Mouse (Mus musculus) heart, postnatal 0 days (tissue): ENCODE data around the gene Epha8.

Source experiments
- CTCF ChIP-seq: IDR thresholded peaks from 2 replicates; pipeline ENCODE4 v1.5.1; 2016; ENCODE audit warnings: antibody characterized with exemption, control low read depth, low read depth
- EP300 ChIP-seq: IDR thresholded peaks from 2 replicates; pipeline ENCODE4 v1.6.1; 2016; ENCODE audit warnings: antibody characterized with exemption, low read depth

DNA sequence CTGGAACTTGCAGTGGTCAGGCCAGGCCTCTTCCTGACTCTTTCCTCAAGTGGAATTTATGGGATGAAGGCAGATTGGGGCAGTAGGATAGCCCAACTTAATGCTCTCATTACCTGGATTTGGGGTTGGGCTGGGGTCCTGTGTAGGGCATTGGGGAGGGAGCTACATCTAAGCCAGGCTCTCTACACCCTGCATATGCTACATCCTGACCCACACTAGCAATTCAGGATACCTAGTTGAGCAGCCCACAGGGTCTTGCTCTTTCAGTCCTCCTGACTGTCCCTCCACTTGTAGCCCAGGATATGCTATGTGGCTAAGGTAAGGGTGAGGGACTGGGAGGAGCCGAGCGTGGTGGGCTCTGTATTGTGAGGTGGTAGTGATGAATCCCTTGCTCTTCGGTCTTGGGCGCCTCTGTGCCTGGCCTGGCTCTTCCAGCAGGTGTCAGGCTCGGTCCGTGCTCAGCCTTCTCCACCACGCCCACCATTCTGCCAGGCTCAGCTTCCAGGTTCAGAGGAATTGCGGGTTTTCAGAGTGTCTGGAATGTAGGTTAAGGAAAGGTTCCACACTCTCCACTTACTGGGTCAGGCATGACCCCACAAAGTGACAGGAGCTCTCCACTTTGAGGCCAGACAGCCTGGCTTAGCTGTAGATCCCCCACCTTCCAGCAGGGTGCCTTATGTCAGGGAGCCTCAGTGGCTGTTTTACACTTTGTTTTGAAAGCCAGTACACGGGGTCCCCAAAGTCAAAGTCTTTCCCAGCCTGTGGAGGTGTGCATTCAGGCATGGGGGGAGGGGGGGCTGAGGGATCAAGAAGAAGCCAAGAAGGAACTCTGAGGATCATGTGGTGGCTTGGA is 62.7 kb downstream of the Epha8 start:
- TF ChIP-seq EP300: no peak
- peak; percentile 66 for TF ChIP-seq CTCF
